Mouse (Mus musculus) megakaryocyte, embryonic 14.5 days (primary cell): ENCODE results near the gene Bcl9l. TPM values are rescaled to one million over a fixed set of nuclear protein-coding genes. Genes with fewer than 3 reads are reported as not detected.

Experiments
- H3K27me3 ChIP-seq: replicated peaks from 2 replicates; pipeline ENCODE3; 2012; ENCODE audit warnings: inconsistent platforms
- H3K36me3 ChIP-seq: replicated peaks from 2 replicates; pipeline ENCODE3; 2012; ENCODE audit warnings: low read length, inconsistent platforms, mixed read lengths
- H3K4me1 ChIP-seq: 2 replicates; pipeline ENCODE4 v1.6.1; 2012; ENCODE audit warnings: inconsistent platforms
- H3K4me3 ChIP-seq: replicated peaks from 2 replicates; pipeline ENCODE3; 2012; ENCODE audit warnings: moderate library complexity, mild to moderate bottlenecking, inconsistent platforms
- H3K9me3 ChIP-seq: 2 replicates; pipeline ENCODE4 v1.6.1; 2012; ENCODE audit warnings: inconsistent platforms
- FLI1 ChIP-seq: IDR thresholded peaks from 2 replicates; pipeline ENCODE4 v1.6.1; 2012; ENCODE audit warnings: low read length, inconsistent platforms, mixed read lengths
- GATA1 ChIP-seq: IDR thresholded peaks from 3 replicates; pipeline ENCODE4 v1.6.1; 2012; ENCODE audit warnings: mixed read lengths, low read length, inconsistent platforms, borderline replicate concordance
- polyA plus RNA-seq: library from polyadenylated mRNA; stranded (reverse); fragments of >175 nt; gene quantifications from 2 replicates; pipeline ENCODE4 v1.2.3, GENCODE M21; 2012; ENCODE audit warnings: low replicate concordance; ENCODE audit not compliant: insufficient read depth

The Bcl9l gene
- polyA plus RNA-seq, 1 experiment, result 11.6 TPM

DNA sequence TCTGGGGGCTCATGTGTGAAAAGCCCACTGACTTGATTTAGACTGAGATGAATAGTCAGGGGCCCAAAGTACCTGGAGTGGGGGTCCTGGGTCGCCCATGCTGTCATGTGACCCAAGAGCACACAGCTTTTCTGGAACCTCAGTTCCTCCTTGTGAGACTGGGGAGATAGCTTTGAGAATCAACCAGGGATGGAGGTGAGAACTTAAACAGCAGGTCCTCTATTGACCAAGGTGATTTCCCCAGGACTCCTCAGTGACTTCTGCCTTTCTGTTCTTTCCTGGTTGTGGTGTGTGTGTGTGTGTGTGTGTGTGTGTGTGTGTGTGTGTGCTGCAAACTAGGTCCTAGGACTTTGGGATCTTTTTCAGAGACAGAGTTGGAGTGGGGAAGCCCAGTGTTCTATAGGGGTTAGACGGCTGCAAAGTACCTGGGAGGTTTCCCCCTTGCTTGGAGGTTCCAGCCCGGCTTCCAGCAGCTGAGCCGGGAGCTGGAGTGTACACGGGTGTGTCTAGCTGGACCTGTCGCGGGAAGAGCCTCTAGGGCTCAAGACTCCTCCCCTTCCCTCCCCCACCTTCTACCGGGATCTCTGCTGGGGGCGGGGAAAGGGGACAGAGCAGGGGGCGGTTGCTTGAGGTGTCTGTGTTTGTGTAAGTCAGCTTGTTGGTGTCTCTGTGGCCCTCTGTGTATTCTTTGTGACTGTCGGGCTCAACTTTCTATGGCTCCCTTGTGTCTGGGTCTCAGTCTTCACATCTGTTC, 15.2 kb downstream of the Bcl9l start:
- Histone ChIP-seq H3K27me3 (peaks cover 59% of the 10 kb centered on the region), H3K9me3 (no peaks in the 10 kb centered on the region), H3K36me3 (peaks cover 15% of the 10 kb centered on the region), H3K4me3 (peak overlapping the region; percentile 88), H3K4me1 (peaks cover 76% of the 10 kb centered on the region)
- no peak for TF ChIP-seq GATA1
- no peak for TF ChIP-seq FLI1

GRCm38 (mm10) chr9:44498421-44499355, 16.1 kb downstream of the Bcl9l start:
- Histone ChIP-seq H3K27me3 (peaks cover 54% of the 10 kb centered on the region), H3K4me3 (peak overlapping the region; percentile 88), H3K4me1 (peaks cover 67% of the 10 kb centered on the region)

DNA sequence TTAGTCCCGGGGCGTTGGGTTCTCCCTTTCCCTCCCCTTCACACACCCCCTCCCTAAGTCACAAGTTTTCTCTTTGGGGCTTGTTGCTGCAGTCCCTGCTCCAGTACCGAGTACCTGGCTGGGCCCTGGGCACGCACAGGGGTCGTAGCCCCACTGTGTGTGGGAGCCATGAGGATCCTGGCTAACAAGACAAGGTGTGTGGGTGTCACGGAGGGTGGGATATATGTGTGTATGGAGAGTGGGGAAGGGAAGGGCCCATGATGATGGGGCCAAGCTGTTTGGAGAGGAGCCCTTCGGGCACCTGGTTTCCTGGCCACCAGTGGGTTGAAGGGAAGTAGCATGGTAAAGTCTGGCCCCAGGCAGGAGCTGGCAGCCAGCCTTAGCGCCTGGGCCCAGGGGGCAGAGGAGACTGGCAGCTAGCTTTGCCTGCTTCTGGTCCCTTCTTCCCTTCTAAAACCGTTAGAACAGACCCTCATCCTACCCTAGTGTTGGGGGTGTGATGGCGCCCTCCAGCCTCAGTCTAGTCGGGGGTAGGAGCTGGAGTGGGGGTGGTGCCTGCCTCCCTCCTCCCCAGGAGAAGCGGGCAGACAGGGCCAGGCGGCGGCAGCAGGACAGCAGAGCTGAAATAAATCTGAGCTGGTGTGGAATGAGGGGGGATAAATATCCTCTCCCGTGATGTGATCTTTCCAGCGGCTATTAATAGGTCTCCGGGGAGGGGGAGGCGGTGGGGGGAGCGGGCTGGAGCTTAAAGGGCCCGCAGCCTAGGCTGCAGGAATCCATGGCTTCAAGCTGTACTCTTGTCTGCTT, 16.9 kb downstream of the Bcl9l start:
- Histone ChIP-seq H3K36me3 (peaks cover 15% of the 10 kb centered on the region), H3K4me3 (no peak overlapping the region), H3K27me3 (peaks cover 52% of the 10 kb centered on the region), H3K9me3 (no peaks in the 10 kb centered on the region), H3K4me1 (peaks cover 61% of the 10 kb centered on the region)
- TF ChIP-seq FLI1, result no peak
- no peak for TF ChIP-seq GATA1

More at GRCm38 (mm10) chr9:44498421-44499355, 16.1 kb downstream of the Bcl9l start:
- H3K9me3 ChIP-seq, result no peaks in the 10 kb centered on the region
- no peak for TF ChIP-seq FLI1
- no peak for TF ChIP-seq GATA1
- peaks cover 15% of the 10 kb centered on the region for H3K36me3 ChIP-seq

- peaks cover 20% of the 10 kb centered on the region for H3K36me3 ChIP-seq
- H3K27me3 ChIP-seq, result peaks cover 55% of the 10 kb centered on the region
- no peaks in the 10 kb centered on the region for H3K9me3 ChIP-seq
- H3K4me1 ChIP-seq, result peaks cover 56% of the 10 kb centered on the region
- no peak overlapping the region for H3K4me3 ChIP-seq
- TF ChIP-seq GATA1 (no peak), FLI1 (no peak)
Observed at GRCm38 (mm10) chr9:44500163-44500533, 17.5 kb downstream of the Bcl9l start.

- Histone ChIP-seq H3K4me1 (peaks cover 56% of the 10 kb centered on the region), H3K27me3 (peaks cover 55% of the 10 kb centered on the region), H3K9me3 (no peaks in the 10 kb centered on the region), H3K36me3 (peaks cover 26% of the 10 kb centered on the region), H3K4me3 (no peak overlapping the region)
- no peak for TF ChIP-seq GATA1
Observed at GRCm38 (mm10) chr9:44500638-44501175, 18.1 kb downstream of the Bcl9l start.

DNA sequence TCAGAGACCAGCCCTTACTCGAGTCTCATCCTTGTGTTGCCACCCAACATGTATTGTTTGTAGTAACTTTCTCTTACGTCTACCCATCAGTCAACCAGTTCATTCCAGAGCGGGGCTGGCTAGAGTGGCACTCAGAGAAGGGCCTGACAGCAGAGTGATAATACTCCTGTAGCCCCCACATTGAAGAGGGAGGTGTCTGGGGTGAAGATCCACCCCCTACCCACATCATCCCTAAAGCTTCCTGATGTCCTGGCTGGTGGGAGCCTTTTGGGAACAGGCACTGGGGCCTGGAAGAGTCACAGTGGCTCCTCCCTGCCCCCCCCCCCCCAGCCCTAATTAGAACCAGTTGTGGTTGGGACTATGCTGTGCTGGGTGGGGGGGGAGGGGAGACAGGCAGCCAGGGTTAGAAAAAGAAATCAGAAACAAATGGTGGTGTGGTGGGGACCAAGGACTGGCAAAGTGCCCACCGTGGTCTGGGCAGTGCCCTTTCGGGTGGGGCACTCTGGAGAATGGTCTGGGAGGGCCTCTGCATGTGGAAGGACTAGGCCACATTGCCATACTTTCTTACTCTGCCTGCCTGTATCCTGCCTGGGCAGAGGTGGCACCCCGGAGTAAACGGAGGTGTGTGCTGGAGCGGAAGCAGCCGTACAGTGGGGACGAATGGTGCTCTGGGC, 18.7 kb downstream of the Bcl9l start:
- Histone ChIP-seq H3K4me1 (peaks cover 55% of the 10 kb centered on the region), H3K27me3 (peaks cover 53% of the 10 kb centered on the region), H3K36me3 (peaks cover 32% of the 10 kb centered on the region), H3K9me3 (no peaks in the 10 kb centered on the region), H3K4me3 (no peak overlapping the region)
- TF ChIP-seq FLI1 (no peak), GATA1 (no peak)

DNA sequence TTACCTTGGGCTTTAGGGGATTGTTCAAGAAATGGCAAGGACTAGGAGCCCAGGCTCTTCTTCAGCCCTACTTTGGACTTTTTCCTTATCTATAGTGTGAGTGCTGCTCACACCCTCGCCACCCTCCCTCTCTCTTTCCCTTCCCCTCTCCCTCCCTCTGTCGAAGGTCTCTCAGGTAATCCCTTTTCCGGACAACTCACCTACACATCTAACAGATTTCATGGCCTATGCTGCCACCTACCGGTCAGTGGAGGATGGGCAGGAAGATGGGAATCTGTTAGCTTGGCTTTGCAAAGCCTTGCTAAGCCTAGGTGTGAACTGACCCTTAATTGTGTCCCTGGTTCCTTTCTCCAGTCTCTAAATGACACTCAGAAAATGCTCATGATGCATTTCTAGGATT, 19.4 kb downstream of the Bcl9l start:
- Histone ChIP-seq H3K36me3 (peaks cover 37% of the 10 kb centered on the region), H3K4me1 (peaks cover 49% of the 10 kb centered on the region)

DNA sequence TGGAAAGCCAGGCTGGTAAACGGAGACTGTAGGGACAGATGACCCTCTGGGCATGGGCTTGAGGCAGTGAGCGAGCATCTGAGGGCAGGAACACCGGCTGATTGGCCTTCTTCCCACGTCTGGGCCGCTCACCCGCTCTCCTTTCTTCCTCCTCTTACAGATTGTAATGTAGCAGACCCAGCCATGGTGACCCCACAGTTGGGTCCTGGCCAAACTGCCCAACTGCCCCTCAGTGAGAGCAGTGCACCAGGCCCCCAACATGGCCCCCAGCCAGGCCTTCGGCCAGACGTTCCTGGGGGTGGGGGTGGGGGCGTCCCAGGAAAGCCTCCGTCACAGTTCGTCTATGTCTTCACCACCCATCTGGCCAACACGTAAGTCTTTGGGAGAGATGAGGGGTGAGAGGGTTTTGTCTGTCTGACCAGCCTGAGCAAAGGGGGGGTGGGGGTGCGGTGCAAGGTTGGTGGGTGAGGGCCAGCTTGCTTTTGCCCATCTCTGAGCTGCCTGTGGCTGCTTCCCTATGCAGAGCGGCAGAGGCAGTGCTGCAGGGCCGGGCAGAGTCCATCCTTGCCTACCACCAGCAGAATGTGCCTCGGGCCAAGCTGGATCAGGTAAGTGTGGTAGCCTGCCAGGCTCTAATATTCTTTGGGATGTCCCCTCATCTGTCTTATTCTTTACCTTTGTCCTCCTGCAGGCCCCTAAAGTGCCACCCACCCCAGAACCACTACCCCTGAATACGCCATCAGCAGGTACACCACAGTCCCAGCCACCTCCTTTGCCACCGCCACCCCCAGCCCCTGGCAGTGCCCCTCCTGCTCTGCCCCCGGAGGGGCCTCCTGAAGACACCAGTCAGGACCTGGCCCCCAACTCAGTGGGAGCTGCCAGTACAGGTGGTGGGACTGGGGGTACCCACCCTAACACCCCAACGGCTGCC, 22.5 kb downstream of the Bcl9l start:
- Histone ChIP-seq H3K9me3 (no peaks in the 10 kb centered on the region), H3K4me3 (no peak overlapping the region), H3K36me3 (peaks cover 61% of the 10 kb centered on the region), H3K4me1 (peaks cover 36% of the 10 kb centered on the region), H3K27me3 (peaks cover 21% of the 10 kb centered on the region)
- TF ChIP-seq GATA1 (no peak), FLI1 (no peak)

More for the DNA sequence above, 19.4 kb downstream of the Bcl9l start:
- Histone ChIP-seq H3K27me3 (peaks cover 50% of the 10 kb centered on the region), H3K4me3 (no peak overlapping the region), H3K9me3 (no peaks in the 10 kb centered on the region)
- TF ChIP-seq GATA1 (no peak), FLI1 (no peak)
